Mouse (Mus musculus): ENCODE results near the gene Epha1.

Epha1 gene

DNA sequence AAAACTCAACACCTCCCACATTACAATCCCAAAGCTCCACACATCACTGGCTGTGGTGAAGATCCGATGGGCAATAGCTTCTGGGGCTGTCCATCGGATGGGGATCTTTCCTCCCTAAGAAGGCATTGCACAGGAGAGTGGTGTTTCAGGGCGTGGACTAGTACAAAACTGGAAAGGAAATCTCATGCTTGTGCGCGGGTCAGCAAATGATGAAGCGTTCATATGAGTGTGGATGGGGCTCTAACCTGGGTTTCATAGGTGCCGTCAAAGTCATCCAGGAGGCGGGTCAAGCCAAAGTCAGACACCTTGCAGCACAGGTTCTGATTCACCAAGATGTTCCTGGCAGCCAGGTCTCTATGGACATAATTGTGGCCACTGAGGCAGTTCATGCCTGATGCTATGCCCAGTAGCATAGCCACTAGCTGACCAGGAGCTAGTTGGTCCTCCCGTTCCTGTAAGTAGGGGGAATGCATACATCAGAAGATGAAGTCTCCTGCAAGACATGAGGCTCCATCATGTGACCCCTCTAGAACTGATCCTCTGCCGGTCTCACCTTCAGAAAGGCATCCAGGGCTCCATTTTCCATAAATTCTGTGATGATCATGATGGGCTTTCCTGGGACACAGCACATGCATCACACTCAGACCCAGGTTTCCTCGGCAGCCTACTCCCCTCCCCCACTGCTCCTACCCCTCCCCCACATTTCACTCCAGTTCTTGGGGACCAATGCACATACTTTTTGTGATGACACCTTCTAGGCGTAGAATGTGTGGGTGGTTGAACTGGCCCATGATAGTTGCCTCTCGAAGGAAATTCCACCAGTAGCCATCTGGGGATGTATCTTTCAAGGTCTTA lies 11.8 kb downstream of the Epha1 start:
- Histone ChIP-seq H3K9me3 (ENCODE audit: low read length) (no peaks in the 10 kb centered on the region), H3K36me3 (ENCODE audit: insufficient read depth, low read length) (peaks cover 29% of the 10 kb centered on the region), H3K4me1 (replicated peaks; ENCODE audit: low read depth, low read length) (peaks cover 9% of the 10 kb centered on the region; the same call in 1 of the 2 replicates), H3K27me3 (ENCODE audit: insufficient read depth, low read length) (peaks cover 49% of the 10 kb centered on the region; the same call in 1 of the 2 replicates), H3K4me3 (replicated peaks; ENCODE audit: low read length) (no peak overlapping the region)
- TF ChIP-seq POU5F1 (IDR thresholded peaks at IDR 0.05; ENCODE audit: borderline replicate concordance, low read length) (no peak), CTCF (conservative IDR thresholded peaks at IDR 0.05; ENCODE audit: low read length) (no peak), NANOG (IDR thresholded peaks at IDR 0.05; ENCODE audit: borderline replicate concordance, low read length) (no peak)

DNA sequence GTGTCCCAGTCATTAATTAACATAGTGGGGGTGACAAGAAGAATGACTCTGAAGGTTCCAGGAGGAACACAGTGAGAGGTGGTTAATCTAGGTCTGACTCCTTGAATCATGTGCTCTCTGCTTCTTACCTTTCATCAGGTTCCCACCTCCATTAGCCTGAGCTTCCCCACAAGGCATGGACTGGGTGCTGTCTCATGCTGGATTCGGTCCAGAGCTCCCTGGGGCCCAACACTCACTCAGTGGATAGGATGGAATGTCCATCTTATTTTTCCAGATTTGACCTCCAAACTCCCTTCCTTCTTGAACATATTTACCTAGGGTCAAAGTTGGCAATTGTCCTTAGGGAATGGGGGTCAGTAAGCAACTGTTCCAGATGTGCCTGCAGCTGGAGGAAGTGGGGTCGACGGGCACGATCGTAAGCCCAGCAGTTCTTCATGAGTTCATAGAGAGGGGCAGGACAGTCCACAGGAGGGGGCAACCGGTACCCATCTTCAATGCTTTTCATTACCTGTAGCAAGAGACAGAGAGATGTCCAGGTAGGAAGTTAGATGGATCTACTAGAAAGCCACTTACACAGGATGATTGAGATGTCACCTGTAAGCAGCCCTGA lies 12.7 kb downstream of the Epha1 start:
- Histone ChIP-seq H3K9me3 (ENCODE audit: low read length) (no peaks in the 10 kb centered on the region), H3K4me3 (replicated peaks; ENCODE audit: low read length) (no peak overlapping the region), H3K27me3 (ENCODE audit: insufficient read depth, low read length) (peaks cover 49% of the 10 kb centered on the region; the same call in 1 of the 2 replicates), H3K36me3 (ENCODE audit: insufficient read depth, low read length) (peaks cover 37% of the 10 kb centered on the region), H3K4me1 (replicated peaks; ENCODE audit: low read depth, low read length) (peaks cover 9% of the 10 kb centered on the region; the same call in 1 of the 2 replicates)
- TF ChIP-seq POU5F1 (IDR thresholded peaks at IDR 0.05; ENCODE audit: borderline replicate concordance, low read length) (no peak), CTCF (conservative IDR thresholded peaks at IDR 0.05; ENCODE audit: low read length) (no peak), NANOG (IDR thresholded peaks at IDR 0.05; ENCODE audit: borderline replicate concordance, low read length) (no peak)

DNA sequence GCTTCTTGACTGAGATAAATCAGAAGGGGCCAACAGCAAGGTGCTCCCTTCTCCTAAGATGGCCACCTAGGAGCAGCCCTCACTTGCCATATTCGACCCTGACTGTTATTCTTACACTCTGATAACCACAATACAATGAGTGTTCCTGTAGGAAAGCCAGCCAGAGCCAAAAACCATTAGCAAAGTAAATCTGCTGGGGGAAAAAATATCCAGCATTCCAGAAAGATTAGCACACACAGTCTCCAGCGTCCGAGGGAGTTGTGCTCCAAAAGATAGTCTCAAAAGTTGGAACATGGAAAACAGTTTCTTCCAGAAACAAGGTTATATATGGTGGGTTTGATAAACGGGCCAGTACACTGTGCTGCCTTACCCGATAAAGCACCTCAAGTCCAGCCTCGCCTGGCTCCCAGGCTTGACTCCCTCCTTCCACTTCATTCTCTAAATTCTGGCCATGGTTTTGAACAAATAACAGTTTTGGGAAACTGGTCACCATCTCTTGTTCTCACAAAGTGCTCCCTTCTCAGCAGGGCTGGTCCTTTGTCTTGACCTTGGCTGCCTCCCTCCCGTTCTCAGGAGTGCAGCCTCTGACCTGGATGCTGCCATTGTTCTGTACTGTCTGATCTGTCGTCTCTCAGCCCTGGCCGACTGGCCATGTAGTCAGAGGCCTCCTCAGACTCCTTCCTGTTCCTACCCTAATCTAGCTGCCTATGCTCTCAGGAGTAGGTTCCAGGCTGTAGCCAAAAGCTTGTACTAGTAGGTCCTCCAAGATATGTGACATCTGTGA lies 13.5 kb downstream of the Epha1 start:
- TF ChIP-seq NANOG (IDR thresholded peaks at IDR 0.05; ENCODE audit: borderline replicate concordance, low read length), result no peak
- no peak for TF ChIP-seq POU5F1 (IDR thresholded peaks at IDR 0.05; ENCODE audit: borderline replicate concordance, low read length)
- TF ChIP-seq CTCF (conservative IDR thresholded peaks at IDR 0.05; ENCODE audit: low read length), result no peak
- Histone ChIP-seq H3K9me3 (ENCODE audit: low read length) (no peaks in the 10 kb centered on the region), H3K36me3 (ENCODE audit: insufficient read depth, low read length) (peaks cover 37% of the 10 kb centered on the region), H3K4me1 (replicated peaks; ENCODE audit: low read depth, low read length) (peaks cover 9% of the 10 kb centered on the region; the same call in 1 of the 2 replicates), H3K27me3 (ENCODE audit: insufficient read depth, low read length) (peaks cover 54% of the 10 kb centered on the region; the same call in 1 of the 2 replicates), H3K4me3 (replicated peaks; ENCODE audit: low read length) (no peak overlapping the region)

DNA sequence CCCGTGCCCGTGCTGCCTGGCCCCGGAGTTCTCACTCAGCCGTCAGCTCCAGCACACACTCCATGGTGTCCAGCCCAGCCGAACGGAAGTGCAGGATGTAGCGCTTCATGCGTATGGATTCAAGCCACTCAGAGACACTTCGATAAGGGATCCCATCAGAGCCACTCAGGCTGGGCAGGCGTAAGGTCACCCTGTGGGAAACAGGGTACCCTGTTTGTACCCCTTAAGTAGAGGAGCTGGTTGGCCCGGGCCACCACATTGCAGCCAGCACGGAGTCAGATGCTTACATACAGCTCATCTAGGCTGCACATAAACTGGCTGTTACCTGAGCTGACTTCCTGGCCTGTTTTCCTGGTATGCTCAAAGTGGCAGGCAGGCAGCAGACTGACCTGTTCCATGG lies 14.2 kb downstream of the Epha1 start:
- Histone ChIP-seq H3K9me3 (ENCODE audit: low read length) (no peaks in the 10 kb centered on the region), H3K36me3 (ENCODE audit: insufficient read depth, low read length) (peaks cover 37% of the 10 kb centered on the region), H3K27me3 (ENCODE audit: insufficient read depth, low read length) (peaks cover 53% of the 10 kb centered on the region), H3K4me3 (replicated peaks; ENCODE audit: low read length) (no peak overlapping the region), H3K4me1 (replicated peaks; ENCODE audit: low read depth, low read length) (peaks cover 9% of the 10 kb centered on the region; the same call in 1 of the 2 replicates)
- no peak for TF ChIP-seq NANOG (IDR thresholded peaks at IDR 0.05; ENCODE audit: borderline replicate concordance, low read length)
- TF ChIP-seq POU5F1 (IDR thresholded peaks at IDR 0.05; ENCODE audit: borderline replicate concordance, low read length), result no peak
- no peak for TF ChIP-seq CTCF (conservative IDR thresholded peaks at IDR 0.05; ENCODE audit: low read length)

DNA sequence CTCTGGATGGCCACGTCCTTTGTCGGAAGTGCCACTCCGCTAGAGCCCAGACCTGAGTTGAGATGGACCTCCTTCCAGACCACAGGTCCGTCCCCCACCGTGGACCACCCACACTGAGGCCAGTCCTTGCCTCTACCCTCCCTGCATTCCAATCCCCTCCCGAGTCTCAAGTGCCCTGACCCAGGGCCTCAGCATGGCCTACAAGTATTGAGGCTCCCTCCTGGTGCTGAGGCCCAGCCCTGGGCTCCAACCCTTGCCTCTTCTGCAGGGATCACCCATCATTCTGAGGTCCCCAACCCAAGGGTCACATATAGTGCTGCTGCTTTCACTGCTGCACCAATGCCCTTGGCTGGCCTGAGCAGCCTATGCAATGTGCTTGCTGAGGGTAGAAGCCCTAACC lies 15.2 kb downstream of the Epha1 start:
- no peak for TF ChIP-seq POU5F1 (IDR thresholded peaks at IDR 0.05; ENCODE audit: borderline replicate concordance, low read length)
- no peak for TF ChIP-seq CTCF (conservative IDR thresholded peaks at IDR 0.05; ENCODE audit: low read length)
- no peak for TF ChIP-seq NANOG (IDR thresholded peaks at IDR 0.05; ENCODE audit: borderline replicate concordance, low read length)
- H3K4me1 ChIP-seq (replicated peaks; ENCODE audit: low read depth, low read length), result peaks cover 9% of the 10 kb centered on the region; the same call in 1 of the 2 replicates
- H3K4me3 ChIP-seq (replicated peaks; ENCODE audit: low read length), result no peak overlapping the region
- H3K9me3 ChIP-seq (ENCODE audit: low read length), result no peaks in the 10 kb centered on the region
- H3K27me3 ChIP-seq (ENCODE audit: insufficient read depth, low read length), result peaks cover 54% of the 10 kb centered on the region
- peaks cover 37% of the 10 kb centered on the region for H3K36me3 ChIP-seq (ENCODE audit: insufficient read depth, low read length)

DNA sequence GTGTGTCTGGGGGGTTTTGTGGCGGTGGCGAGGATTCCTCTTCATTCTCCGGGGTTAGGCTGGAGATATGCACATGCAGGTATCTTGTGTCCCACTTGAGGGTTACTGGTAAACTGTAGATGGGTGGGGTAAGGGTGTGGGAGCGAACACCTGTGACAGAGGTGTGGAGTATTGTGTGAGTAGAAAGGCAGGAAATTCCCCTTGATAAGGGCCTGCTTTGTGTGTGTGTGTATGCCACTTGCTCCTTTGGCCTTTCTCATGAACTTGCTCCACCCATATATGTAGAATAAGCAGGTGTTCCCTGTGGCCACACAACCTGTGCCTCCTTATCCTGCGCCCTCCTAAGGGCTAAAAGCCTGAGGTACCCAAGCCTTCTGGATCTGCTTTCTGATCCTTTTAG lies 16.2 kb downstream of the Epha1 start:
- Histone ChIP-seq H3K4me3 (replicated peaks; ENCODE audit: low read length) (no peak overlapping the region), H3K9me3 (ENCODE audit: low read length) (no peaks in the 10 kb centered on the region), H3K27me3 (ENCODE audit: insufficient read depth, low read length) (peaks cover 55% of the 10 kb centered on the region), H3K4me1 (replicated peaks; ENCODE audit: low read depth, low read length) (peaks cover 11% of the 10 kb centered on the region), H3K36me3 (ENCODE audit: insufficient read depth, low read length) (peaks cover 37% of the 10 kb centered on the region)
- TF ChIP-seq POU5F1 (IDR thresholded peaks at IDR 0.05; ENCODE audit: borderline replicate concordance, low read length) (no peak), CTCF (conservative IDR thresholded peaks at IDR 0.05; ENCODE audit: low read length) (no peak), NANOG (IDR thresholded peaks at IDR 0.05; ENCODE audit: borderline replicate concordance, low read length) (no peak)

DNA sequence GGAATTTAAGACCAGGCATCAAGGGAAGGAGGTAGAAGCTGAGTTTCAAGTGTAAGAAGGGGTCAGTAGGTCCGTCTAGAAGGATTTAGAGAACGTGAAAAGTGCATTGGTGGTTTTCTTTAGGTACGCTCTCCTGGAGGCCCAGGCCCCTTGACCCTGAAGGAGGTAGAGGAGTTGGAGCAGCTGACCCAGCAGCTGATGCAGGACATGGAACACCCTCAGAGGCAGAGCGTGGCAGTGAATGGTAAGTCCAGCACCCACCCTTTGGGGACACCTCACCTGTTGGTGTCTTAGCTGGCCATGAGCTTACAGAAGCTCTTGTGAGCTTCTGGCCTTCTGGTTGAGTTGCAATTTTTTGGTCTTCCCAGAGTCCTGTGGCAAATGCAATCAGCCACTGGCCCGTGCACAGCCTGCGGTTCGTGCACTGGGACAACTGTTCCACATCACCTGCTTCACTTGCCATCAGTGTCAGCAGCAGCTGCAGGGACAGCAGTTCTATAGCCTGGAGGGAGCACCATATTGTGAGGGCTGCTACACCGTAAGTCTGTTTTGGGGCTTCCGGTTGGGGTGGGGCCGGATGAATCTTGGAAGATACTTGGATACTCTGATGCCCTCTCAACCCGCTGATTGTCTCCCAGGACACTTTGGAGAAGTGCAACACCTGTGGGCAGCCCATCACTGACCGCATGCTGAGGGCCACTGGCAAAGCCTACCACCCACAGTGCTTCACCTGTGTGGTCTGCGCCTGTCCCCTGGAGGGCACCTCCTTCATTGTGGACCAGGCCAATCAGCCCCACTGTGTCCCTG lies 17.1 kb downstream of the Epha1 start:
- Histone ChIP-seq H3K36me3 (ENCODE audit: insufficient read depth, low read length) (peaks cover 37% of the 10 kb centered on the region), H3K4me3 (replicated peaks; ENCODE audit: low read length) (no peak overlapping the region), H3K4me1 (replicated peaks; ENCODE audit: low read depth, low read length) (peaks cover 20% of the 10 kb centered on the region), H3K9me3 (ENCODE audit: low read length) (no peaks in the 10 kb centered on the region), H3K27me3 (ENCODE audit: insufficient read depth, low read length) (peaks cover 57% of the 10 kb centered on the region)
- TF ChIP-seq NANOG (IDR thresholded peaks at IDR 0.05; ENCODE audit: borderline replicate concordance, low read length), result no peak
- no peak for TF ChIP-seq POU5F1 (IDR thresholded peaks at IDR 0.05; ENCODE audit: borderline replicate concordance, low read length)
- TF ChIP-seq CTCF (conservative IDR thresholded peaks at IDR 0.05; ENCODE audit: low read length), result no peak

Data from E14TG2a.4 (cell line).